ENCODE assay signal across 9 mouse cellular contexts in the genomic region with DNA sequence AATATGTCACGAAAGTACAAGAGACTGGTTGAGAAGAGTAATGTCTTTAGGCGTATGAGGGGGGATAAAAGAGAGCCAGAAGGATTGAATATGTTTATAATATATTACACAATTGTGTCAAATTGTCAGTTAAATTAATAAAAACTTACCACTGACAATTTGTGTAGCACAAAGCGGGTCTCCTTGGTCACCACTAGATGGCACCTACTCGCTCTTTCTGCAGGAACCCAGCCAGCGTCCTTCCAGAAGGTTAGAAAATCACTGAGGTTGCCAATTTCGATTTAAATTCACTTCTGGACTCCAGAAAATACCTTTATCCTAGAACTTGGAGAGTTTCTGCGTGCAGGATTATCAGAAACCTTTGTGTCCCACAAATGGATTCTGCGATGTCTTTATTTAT.
DNase-seq lines count a peak whose midpoint lies in the region; ATAC-seq and TF ChIP-seq lines count a peak whose summit lies in the region.
"Had no signal": no experiment of that assay in that cellular context is flagged by ENCODE, and none has a peak within 500 bp of the region (broad histone marks: within the 10 kb centered on the region; RNA-seq: fewer than 3 reads in every experiment).

No protein-coding gene starts in this region.

- H3K27ac ChIP-seq in hindbrain, embryonic 12.5 days, result no peak overlapping the region
- no peak overlapping the region for H3K27ac ChIP-seq in hindbrain, embryonic 10.5 days
- H3K27ac ChIP-seq in CH12.LX (ENCODE audit: insufficient read depth, low read depth), result no peak overlapping the region
- no peak overlapping the region for H3K27ac ChIP-seq in bone marrow, adult 2 months (ENCODE audit: control insufficient read depth, insufficient read depth, low read depth, low read length, poor library complexity)
- H3K27ac ChIP-seq in lung, embryonic 14.5 days (ENCODE audit: low read depth), result no peak overlapping the region
- H3K27ac ChIP-seq: limb, embryonic 15.5 days had no signal

- WGBS in hindbrain, embryonic 12.5 days, result 36% methylated on average over 8 of the region's 8 CpGs
- WGBS in hindbrain, embryonic 10.5 days, result 36% methylated on average over 8 of the region's 8 CpGs
- WGBS in bone marrow, adult 2 months, result 35% methylated on average over 8 of the region's 8 CpGs
- 29% methylated on average over 8 of the region's 8 CpGs for WGBS in lung, embryonic 14.5 days

- H3K4me2 ChIP-seq in hindbrain, embryonic 12.5 days (replicated peaks), result no peak overlapping the region
- peak overlapping the region; percentile 21; the same call in 1 of the 2 replicates for H3K4me2 ChIP-seq in CH12.LX (ENCODE audit: insufficient read depth, low read depth, poor library complexity, severe bottlenecking)
- H3K4me2 ChIP-seq in lung, embryonic 14.5 days, result no peak overlapping the region
- H3K4me2 ChIP-seq: limb, embryonic 15.5 days had no signal

- TF ChIP-seq POLR2A in CH12.LX (IDR thresholded peaks at IDR 0.05; ENCODE audit: low read depth, low read length), result no peak
- no peak for TF ChIP-seq POLR2A in bone marrow, adult 2 months (IDR thresholded peaks at IDR 0.05; ENCODE audit: borderline replicate concordance, control insufficient read depth, low read depth, low read length)

- no peaks in the 10 kb centered on the region for H3K9me3 ChIP-seq in hindbrain, embryonic 12.5 days (replicated peaks)
- no peaks in the 10 kb centered on the region for H3K9me3 ChIP-seq in hindbrain, embryonic 10.5 days
- no peaks in the 10 kb centered on the region for H3K9me3 ChIP-seq in CH12.LX (replicated peaks; ENCODE audit: low read length)
- no peaks in the 10 kb centered on the region for H3K9me3 ChIP-seq in lung, embryonic 14.5 days (ENCODE audit: low read depth, low read length)
- H3K9me3 ChIP-seq: limb, embryonic 15.5 days had no signal

- H3K4me3 ChIP-seq in hindbrain, embryonic 12.5 days, result no peak overlapping the region
- H3K4me3 ChIP-seq in hindbrain, embryonic 10.5 days, result no peak overlapping the region
- H3K4me3 ChIP-seq in CH12.LX (replicated peaks in 1 of 3; ENCODE audit: low read depth in 2 of 3, low read length in 2 of 3, poor library complexity in 1 of 3), result no peak overlapping the region
- H3K4me3 ChIP-seq in bone marrow, adult 2 months (replicated peaks; ENCODE audit: control insufficient read depth, low read depth, low read length), result no peak overlapping the region
- no peak overlapping the region for H3K4me3 ChIP-seq in lung, embryonic 14.5 days (ENCODE audit: low read depth, low read length)
- H3K4me3 ChIP-seq: limb, embryonic 15.5 days had no signal

- H3K27me3 ChIP-seq in hindbrain, embryonic 12.5 days, result no peaks in the 10 kb centered on the region
- no peaks in the 10 kb centered on the region for H3K27me3 ChIP-seq in hindbrain, embryonic 10.5 days (ENCODE audit: insufficient read depth, poor library complexity, severe bottlenecking)
- H3K27me3 ChIP-seq in CH12.LX (replicated peaks), result no peaks in the 10 kb centered on the region
- H3K27me3 ChIP-seq in lung, embryonic 14.5 days (ENCODE audit: insufficient read depth, low read length), result no peaks in the 10 kb centered on the region
- H3K27me3 ChIP-seq: limb, embryonic 15.5 days had no signal

- no peak for TF ChIP-seq EP300 in CH12.LX (IDR thresholded peaks at IDR 0.05; ENCODE audit: low read length)

- no peaks in the 10 kb centered on the region for H3K79me2 ChIP-seq in CH12.LX (replicated peaks; ENCODE audit: control insufficient read depth, extremely low read depth, insufficient read depth, poor library complexity, severe bottlenecking)

- peak; percentile 82 for TF ChIP-seq CTCF in CH12.LX (conservative IDR thresholded peaks at IDR 0.05 in 1 of 2, IDR thresholded peaks at IDR 0.05 in 1 of 2; ENCODE audit: low read depth in 2 of 2, low read length in 2 of 2)
- TF ChIP-seq CTCF in bone marrow, adult 2 months (IDR thresholded peaks at IDR 0.05; ENCODE audit: control insufficient read depth, insufficient read depth, low read length), result peak; percentile 32; the same call in 1 of the 2 replicates
- peak; percentile 78 for TF ChIP-seq CTCF in lung, embryonic 14.5 days (IDR thresholded peaks at IDR 0.05; ENCODE audit: low read depth)

- no peaks in the 10 kb centered on the region for H3K36me3 ChIP-seq in hindbrain, embryonic 12.5 days
- no peaks in the 10 kb centered on the region for H3K36me3 ChIP-seq in hindbrain, embryonic 10.5 days
- no peaks in the 10 kb centered on the region for H3K36me3 ChIP-seq in CH12.LX (replicated peaks in 1 of 2; ENCODE audit: control insufficient read depth in 1 of 2, insufficient read depth in 1 of 2, low read length in 1 of 2)
- no peaks in the 10 kb centered on the region for H3K36me3 ChIP-seq in lung, embryonic 14.5 days (ENCODE audit: insufficient read depth)
- H3K36me3 ChIP-seq: limb, embryonic 15.5 days had no signal

- dilution Hi-C loops in CH12.LX (cut with MboI; ENCODE audit: extremely low pct_ligation_motif_present, extremely low pct_unique_long_range_greater_than_20kb, low sequenced_read_pairs), result no loop called here

- H3K9ac ChIP-seq in hindbrain, embryonic 12.5 days, result no peak overlapping the region
- H3K9ac ChIP-seq in CH12.LX (ENCODE audit: insufficient read depth, low read depth), result no peak overlapping the region
- H3K9ac ChIP-seq in lung, embryonic 14.5 days, result no peak overlapping the region
- H3K9ac ChIP-seq: limb, embryonic 15.5 days had no signal

- in situ Hi-C loops in CH12.LX (cut with MboI; ENCODE audit: low pct_ligation_motif_present, low pct_unique_long_range_greater_than_20kb, low sequenced_read_pairs), result no loop called here

- ATAC-seq in hindbrain, embryonic 12.5 days (ENCODE audit: low FRiP score), result peak; percentile 17; the same call in 1 of the 2 replicates
- no peak for ATAC-seq in lung, embryonic 14.5 days (ENCODE audit: insufficient read depth)

- H3K4me1 ChIP-seq in hindbrain, embryonic 12.5 days, result peaks cover 23% of the 10 kb centered on the region
- peaks cover 10% of the 10 kb centered on the region; the same call in 1 of the 2 replicates for H3K4me1 ChIP-seq in hindbrain, embryonic 10.5 days (replicated peaks)
- no peaks in the 10 kb centered on the region for H3K4me1 ChIP-seq in CH12.LX (ENCODE audit: control insufficient read depth in 1 of 2, insufficient read depth in 2 of 2)
- no peaks in the 10 kb centered on the region for H3K4me1 ChIP-seq in bone marrow, adult 2 months (ENCODE audit: control insufficient read depth, insufficient read depth, low read length)
- no peaks in the 10 kb centered on the region for H3K4me1 ChIP-seq in lung, embryonic 14.5 days (ENCODE audit: insufficient read depth)

- TF ChIP-seq RAD21 in CH12.LX (IDR thresholded peaks at IDR 0.05; ENCODE audit: low read depth, low read length), result peak; percentile 63

- DNase-seq in hindbrain, embryonic 10.5 days (ENCODE audit: low spot score), result no peak
- DNase-seq in CH12.LX (ENCODE audit: extremely low read depth), result peak; percentile 48
- peak; percentile 48 for DNase-seq in gastrocnemius, postnatal 10 days
- peak; percentile 86 for DNase-seq in lung, embryonic 14.5 days
- no peak for DNase-seq in natural killer cell, adult 2 months (ENCODE audit: low spot score in 2 of 2)
- no peak for DNase-seq in T-cell, adult 2 months (ENCODE audit: low spot score)

TF ChIP-seq in CH12.LX, 34 proteins besides CTCF, POLR2A, EP300 and RAD21:
- TF ChIP-seq SMC3 (IDR thresholded peaks at IDR 0.05; ENCODE audit: low read depth, low read length) (peak; percentile 71), POLR2AphosphoS2 (IDR thresholded peaks at IDR 0.05; ENCODE audit: low read depth, low read length) (no peak)
TF ChIP-seq in CH12.LX: peak in this region for 1.

Comparison
In these comparisons a context has a peak if more than half of its experiments do, and no peak if none do; other contexts are left out.
1. DNase-seq: peak in CH12.LX (single experiment), gastrocnemius, postnatal 10 days (single experiment) and lung, embryonic 14.5 days (single experiment); none in hindbrain, embryonic 10.5 days (single experiment), natural killer cell, adult 2 months (0 of 2) and T-cell, adult 2 months (single experiment).
2. CTCF ChIP-seq: peak in every context shown above with its lines; median percentile 82 in CH12.LX; 78 in lung, embryonic 14.5 days; 32 in bone marrow, adult 2 months.